Mouse (Mus musculus) stomach, postnatal 0 days (tissue): ENCODE results near the gene Nat8f1.

ENCODE experiments used
- CTCF ChIP-seq: IDR thresholded peaks from 2 replicates; pipeline ENCODE4 v1.5.1; 2016; ENCODE audit warnings: antibody characterized with exemption, low read depth, mild to moderate bottlenecking, moderate library complexity
- EP300 ChIP-seq: optimal IDR thresholded peaks from 2 replicates; pipeline ENCODE3; 2016; ENCODE audit warnings: antibody characterized with exemption

GRCm38 (mm10) chr6:85938701-85939100, 23.2 kb upstream of the Nat8f1 start:
- no peak for TF ChIP-seq CTCF
- TF ChIP-seq EP300 = no peak
